Mouse (Mus musculus): Measurements from ENCODE around the gene Gcnt2.
"Not testable (repeated sequence)": the region's sequence is repeated elsewhere in the genome, so short reads cannot be mapped to it uniquely, and the experiment has no call there.

Gcnt2 gene

DNA sequence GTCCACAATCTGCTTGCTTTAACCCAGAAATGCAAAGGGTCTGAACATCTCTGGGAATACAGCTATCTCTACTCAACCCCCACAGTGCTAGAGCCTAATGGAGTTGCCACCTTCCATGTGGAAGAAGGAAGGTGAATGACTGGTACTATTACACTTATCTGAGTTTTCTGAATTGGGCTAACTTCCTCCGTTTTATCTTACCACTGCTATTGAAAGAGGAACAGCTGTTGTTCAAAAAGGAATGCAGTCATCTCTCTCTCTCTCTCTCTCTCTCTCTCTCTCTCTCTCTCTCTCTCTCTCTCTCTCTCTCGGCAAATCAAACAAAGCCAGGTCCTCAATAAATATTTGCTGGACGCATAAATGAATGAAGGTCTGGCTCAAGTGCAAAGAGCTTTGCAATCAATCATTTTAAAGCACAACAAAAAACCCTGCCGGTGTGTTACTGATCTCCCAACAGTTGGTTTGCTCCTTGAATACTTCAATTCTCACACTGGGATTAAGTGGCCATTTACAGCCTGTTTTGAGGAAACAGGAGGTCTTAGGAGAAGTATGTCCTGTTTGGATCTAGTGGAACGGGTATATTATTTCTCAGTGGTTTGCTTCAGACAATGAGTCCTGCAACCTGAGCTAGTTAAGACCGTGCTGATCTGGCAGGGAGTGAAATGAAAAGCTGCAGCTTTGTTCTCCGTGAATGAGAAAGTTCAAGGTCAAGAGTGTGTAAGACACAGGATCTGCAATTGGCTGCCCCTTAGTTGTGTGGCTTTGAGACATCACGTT lies 135.1 kb downstream of the Gcnt2 start:
- DNase-seq (ENCODE audit: low spot score in 2 of 2) = no peak

DNA sequence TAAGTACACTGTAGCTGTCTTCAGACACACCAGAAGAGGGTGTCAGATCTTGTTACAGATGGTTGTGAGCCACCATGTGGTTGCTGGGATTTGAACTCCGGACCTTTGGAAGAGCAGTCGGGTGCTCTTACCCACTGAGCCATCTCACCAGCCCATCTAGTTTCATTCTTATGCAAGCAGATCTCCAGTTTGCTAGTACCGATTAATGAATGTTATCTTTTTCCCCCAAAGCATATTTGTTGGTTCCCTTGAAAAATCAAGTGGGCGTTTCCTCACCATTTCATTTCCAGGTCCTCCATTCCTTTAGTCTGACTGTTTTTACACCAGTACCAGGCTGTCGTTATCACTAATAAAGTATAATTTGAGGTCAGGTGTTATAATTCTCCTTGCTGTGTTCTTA lies 139.0 kb downstream of the Gcnt2 start:
- DNase-seq (ENCODE audit: low spot score in 2 of 2) = not testable (repeated sequence)

DNA sequence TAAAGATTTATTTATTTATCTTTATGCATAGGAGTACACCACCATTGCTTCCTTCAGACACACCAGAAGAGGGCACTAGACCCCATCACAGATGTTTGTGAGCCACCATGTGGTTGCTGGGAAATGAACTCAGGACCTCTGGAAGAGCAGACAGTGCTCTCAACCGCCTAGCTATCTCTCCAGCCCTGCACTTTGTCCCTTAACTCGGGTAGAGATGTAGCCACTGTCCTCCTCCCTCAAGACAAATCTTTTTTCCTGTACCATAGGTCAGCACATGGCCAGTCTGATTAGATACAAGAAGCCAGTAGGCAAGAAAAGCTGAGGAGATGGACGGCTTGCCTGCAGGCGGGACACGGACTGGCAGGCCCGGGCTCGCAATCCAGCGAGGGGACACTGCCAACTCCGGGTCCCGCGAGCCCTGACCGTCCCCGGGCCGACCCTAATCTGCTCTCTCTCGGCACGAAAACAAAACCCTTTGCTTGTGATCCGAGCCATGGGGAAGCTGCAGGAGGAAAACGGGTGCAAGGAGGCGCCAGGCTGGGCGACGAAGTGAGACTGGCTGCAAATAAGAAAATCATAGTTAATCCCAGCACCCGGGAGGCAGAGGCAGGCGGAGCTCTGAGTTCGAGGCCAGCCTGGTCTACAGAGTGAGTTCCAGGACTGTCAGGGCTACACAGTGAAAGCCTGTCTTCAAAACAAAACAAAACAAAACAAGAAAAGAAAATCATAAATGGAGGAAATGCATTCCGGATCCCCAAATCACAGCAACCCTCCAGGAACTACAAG lies 140.8 kb downstream of the Gcnt2 start:
- DNase-seq (ENCODE audit: low spot score in 2 of 2) = peak; percentile 48 to 65

DNA sequence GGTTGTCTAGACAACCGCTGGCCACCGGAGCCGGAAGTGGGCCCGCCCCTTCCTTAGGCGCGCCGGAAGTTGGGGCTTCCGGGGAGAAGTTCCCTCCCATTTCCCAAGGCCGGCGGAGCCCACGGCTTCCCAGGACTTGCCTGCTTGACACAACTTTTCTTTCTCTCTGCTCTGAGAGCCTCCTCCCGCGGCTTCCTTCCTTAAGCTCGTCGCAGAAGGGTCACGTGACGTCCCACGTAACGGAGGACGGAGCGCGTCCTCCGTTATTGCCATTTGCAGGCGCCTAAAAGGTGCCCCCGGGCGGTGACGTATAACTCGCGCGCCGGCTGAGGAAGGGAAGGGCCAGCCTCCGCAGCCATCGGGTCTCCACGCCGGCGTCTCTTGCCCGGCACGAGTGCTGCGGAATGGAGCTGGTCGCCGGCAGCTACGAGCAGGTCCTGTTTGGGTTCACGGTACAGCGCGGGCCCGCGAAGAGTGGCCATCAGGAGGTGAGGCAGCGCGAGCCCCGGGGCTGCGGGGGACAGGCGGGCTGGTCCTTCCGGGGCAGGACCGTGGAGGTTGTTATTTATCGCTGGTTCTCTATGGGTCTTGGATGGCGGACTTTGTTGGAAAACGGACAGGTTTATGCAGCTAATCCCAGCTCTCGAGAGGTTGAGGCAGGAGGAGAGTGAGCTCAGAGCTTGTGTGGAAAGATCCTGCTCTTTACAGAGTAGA lies 141.5 kb downstream of the Gcnt2 start, which contains the start of gene Pak1ip1:
Pak1ip1 (plus strand) TSS at position 98 of the 714 bp plus-strand sequence.
- DNase-seq (ENCODE audit: low spot score in 2 of 2) = peak; percentile 90

DNA sequence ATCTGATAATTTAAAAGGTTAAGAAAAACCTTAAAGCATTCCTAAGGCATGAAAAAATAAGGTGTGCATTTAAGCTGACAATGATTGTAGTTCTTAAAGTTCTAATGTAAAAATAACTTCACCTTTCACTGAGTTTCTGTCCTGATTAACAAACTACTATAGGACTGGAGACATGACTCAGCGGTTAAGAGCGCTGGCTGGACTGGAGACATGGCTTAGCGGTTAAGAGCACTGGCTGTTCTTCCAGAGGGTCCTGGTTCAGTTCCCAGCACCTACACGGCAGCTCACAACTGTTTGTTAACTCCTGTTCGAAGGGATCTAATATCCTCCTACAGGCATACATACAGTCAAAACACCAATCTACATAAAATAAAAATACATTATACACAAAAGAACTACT lies 142.4 kb downstream of the Gcnt2 start:
- DNase-seq (ENCODE audit: low spot score in 2 of 2) = no peak

DNA sequence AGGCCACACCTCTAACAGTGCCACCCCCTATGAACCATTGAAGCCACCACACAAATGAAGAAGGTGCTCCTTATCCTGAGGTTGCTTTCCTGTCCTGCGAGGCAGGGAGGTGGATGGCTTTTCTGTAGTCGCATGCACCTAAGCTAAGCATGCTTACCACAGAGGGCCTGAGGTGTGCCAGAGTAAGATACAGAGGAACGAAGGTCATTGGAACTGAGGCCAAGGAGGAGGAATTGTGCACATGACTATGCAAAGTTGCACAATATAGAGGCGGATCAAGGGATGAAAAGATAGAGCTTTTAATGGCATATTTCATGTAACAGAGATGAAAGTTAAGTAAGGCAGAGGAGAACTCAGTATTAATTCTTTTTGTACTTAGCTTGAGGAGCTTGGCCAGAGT lies 146.7 kb downstream of the Gcnt2 start:
- no peak for DNase-seq (ENCODE audit: low spot score in 2 of 2)

DNA sequence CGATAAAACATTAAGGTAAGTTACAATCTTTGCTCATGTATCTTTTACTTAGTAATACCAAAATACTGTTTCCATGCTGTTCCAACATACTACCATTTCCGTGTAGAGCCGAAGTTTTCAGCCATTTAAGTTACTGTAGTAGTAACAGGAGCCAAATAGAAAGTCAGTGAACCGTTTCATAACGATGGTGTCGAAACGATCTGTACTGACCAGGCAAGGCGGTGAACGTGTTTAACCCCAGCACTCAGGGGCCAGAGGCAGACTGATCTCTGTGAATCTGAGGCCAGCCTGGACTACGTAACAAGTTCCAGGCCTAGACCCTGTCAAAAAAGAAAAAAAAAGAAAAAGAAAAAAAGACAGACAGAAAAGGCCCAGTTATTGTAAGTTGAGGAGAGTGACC lies 148.7 kb downstream of the Gcnt2 start:
- no peak for DNase-seq (ENCODE audit: low spot score in 2 of 2)

DNA sequence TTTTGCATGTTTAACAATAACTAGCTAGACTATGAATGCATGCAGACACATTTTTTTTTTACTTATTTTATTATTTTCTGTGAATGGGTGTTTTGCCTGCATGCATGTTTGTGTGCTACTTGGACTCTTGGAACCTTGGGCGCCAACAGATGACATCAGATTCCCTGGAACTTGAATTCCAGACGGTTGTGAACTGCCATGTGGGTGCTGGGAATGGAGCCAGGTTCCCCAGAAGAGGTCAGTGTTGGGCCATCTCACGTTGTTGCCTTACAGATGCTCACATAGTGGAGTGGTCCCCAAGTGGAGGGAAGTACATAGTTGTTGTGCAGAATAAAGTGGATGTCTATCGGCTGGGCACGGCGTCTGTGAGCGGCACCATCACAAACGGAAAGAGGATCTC lies 149.4 kb downstream of the Gcnt2 start:
- DNase-seq (ENCODE audit: low spot score in 2 of 2) = no peak

Measured in urinary bladder, postnatal 4 days (tissue).